ENCODE assay signal across 11 mouse cellular contexts in the genomic region with DNA sequence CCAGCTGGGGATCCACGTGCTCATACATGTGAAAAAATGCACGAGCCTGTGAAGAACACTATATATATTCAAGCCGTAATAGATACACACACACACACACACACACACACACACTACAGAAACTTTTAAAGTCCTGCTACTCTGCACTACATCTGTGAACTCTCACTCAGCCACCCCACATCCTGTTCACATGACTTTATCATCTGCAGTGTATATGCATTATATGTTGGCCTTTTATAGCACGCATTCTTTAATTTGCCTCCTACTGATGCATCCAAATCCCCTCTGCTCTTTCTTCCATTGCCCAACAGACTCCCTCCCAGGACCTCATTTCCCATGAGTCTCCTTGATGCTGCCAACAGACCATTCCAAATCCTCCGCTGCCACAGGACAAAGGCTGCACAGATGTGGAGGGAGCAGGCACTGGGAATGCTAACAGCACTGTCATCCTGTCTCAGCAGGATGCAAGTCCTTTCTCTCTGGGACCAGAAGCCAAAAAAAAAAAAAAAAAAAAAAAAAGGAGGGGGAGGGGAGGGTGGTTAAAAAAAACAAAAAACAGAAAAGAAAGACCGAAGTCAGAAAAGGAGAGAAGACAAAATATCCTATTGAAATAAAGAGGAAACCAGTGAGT. TPM values are rescaled to one million over a fixed set of nuclear protein-coding genes. Genes with fewer than 3 reads are reported as not detected.
A peak's percentile ranks its signal among the peaks of the same experiment; 100 is the strongest.
DNase-seq lines count a peak whose midpoint lies in the region; ATAC-seq and TF ChIP-seq lines count a peak whose summit lies in the region.
"Had no signal": no experiment of that assay in that cellular context is flagged by ENCODE, and none has a peak within 500 bp of the region (broad histone marks: within the 10 kb centered on the region; RNA-seq: fewer than 3 reads in every experiment).

No protein-coding gene starts in this region.

- no peak overlapping the region for H3K9ac ChIP-seq in kidney, postnatal 0 days (ENCODE audit: low read depth, low read length)
- H3K9ac ChIP-seq in embryonic facial prominence, embryonic 12.5 days = no peak overlapping the region
- H3K9ac ChIP-seq in hindbrain, embryonic 16.5 days (ENCODE audit: low read depth, low read length) = no peak overlapping the region
- H3K9ac ChIP-seq in neural tube, embryonic 13.5 days = no peak overlapping the region
- H3K9ac ChIP-seq: lung, embryonic 15.5 days; stomach, embryonic 15.5 days had no signal

- 53% methylated on average over 6 of the region's 6 CpGs for WGBS in kidney, postnatal 0 days
- 35% methylated on average over 6 of the region's 6 CpGs for WGBS in embryonic facial prominence, embryonic 12.5 days
- WGBS in hindbrain, embryonic 16.5 days = 16% methylated on average over 6 of the region's 6 CpGs
- WGBS in neural tube, embryonic 13.5 days = 12% methylated on average over 6 of the region's 6 CpGs

- ATAC-seq in kidney, postnatal 0 days (replicated peaks; ENCODE audit: low FRiP score, low read depth) = no peak
- ATAC-seq in embryonic facial prominence, embryonic 12.5 days (ENCODE audit: insufficient number of reproducible peaks, insufficient read depth, low FRiP score, low TSS enrichment) = no peak
- ATAC-seq in hindbrain, embryonic 16.5 days = peak; percentile 77
- peak; percentile 85 for ATAC-seq in neural tube, embryonic 13.5 days (ENCODE audit: low read depth)
- ATAC-seq: inflammation-experienced regulatory T-cells, adult 6 months had no signal

- H3K9me3 ChIP-seq in kidney, postnatal 0 days (replicated peaks; ENCODE audit: low read length) = no peaks in the 10 kb centered on the region
- no peaks in the 10 kb centered on the region for H3K9me3 ChIP-seq in embryonic facial prominence, embryonic 12.5 days
- H3K9me3 ChIP-seq in hindbrain, embryonic 16.5 days (ENCODE audit: control insufficient read depth, low read length) = no peaks in the 10 kb centered on the region
- H3K9me3 ChIP-seq in neural tube, embryonic 13.5 days = no peaks in the 10 kb centered on the region
- H3K9me3 ChIP-seq: lung, embryonic 15.5 days; stomach, embryonic 15.5 days had no signal

- H3K4me3 ChIP-seq in kidney, postnatal 0 days (replicated peaks; ENCODE audit: low read depth, low read length) = no peak overlapping the region
- H3K4me3 ChIP-seq in embryonic facial prominence, embryonic 12.5 days = no peak overlapping the region
- H3K4me3 ChIP-seq in hindbrain, embryonic 16.5 days (ENCODE audit: low read length) = no peak overlapping the region
- no peak overlapping the region for H3K4me3 ChIP-seq in neural tube, embryonic 13.5 days
- H3K4me3 ChIP-seq: lung, embryonic 15.5 days; stomach, embryonic 15.5 days had no signal

- no peaks in the 10 kb centered on the region for H3K27me3 ChIP-seq in kidney, postnatal 0 days (ENCODE audit: insufficient read depth, low read length)
- no peaks in the 10 kb centered on the region for H3K27me3 ChIP-seq in embryonic facial prominence, embryonic 12.5 days
- no peaks in the 10 kb centered on the region for H3K27me3 ChIP-seq in hindbrain, embryonic 16.5 days (replicated peaks; ENCODE audit: control insufficient read depth, insufficient read depth, low read length)
- no peaks in the 10 kb centered on the region for H3K27me3 ChIP-seq in neural tube, embryonic 13.5 days
- H3K27me3 ChIP-seq: lung, embryonic 15.5 days; stomach, embryonic 15.5 days had no signal

- H3K36me3 ChIP-seq in kidney, postnatal 0 days (ENCODE audit: insufficient read depth, low read length) = no peaks in the 10 kb centered on the region
- no peaks in the 10 kb centered on the region for H3K36me3 ChIP-seq in embryonic facial prominence, embryonic 12.5 days
- H3K36me3 ChIP-seq in hindbrain, embryonic 16.5 days (ENCODE audit: control insufficient read depth, insufficient read depth, low read length) = no peaks in the 10 kb centered on the region
- H3K36me3 ChIP-seq in neural tube, embryonic 13.5 days = no peaks in the 10 kb centered on the region
- H3K36me3 ChIP-seq: lung, embryonic 15.5 days; stomach, embryonic 15.5 days had no signal

- TF ChIP-seq CTCF in kidney, postnatal 0 days (IDR thresholded peaks at IDR 0.05; ENCODE audit: low read depth) = no peak

- no peaks in the 10 kb centered on the region for H3K4me1 ChIP-seq in kidney, postnatal 0 days (replicated peaks; ENCODE audit: insufficient read depth, low read length)
- peaks cover 6% of the 10 kb centered on the region; the same call in 1 of the 2 replicates for H3K4me1 ChIP-seq in embryonic facial prominence, embryonic 12.5 days
- no peaks in the 10 kb centered on the region for H3K4me1 ChIP-seq in hindbrain, embryonic 16.5 days (ENCODE audit: control insufficient read depth, insufficient read depth, low read depth, low read length)
- H3K4me1 ChIP-seq in neural tube, embryonic 13.5 days (replicated peaks) = peaks cover 23% of the 10 kb centered on the region
- H3K4me1 ChIP-seq: lung, embryonic 15.5 days; stomach, embryonic 15.5 days had no signal

- peak overlapping the region; percentile 13; the same call in 1 of the 2 replicates for H3K27ac ChIP-seq in kidney, postnatal 0 days
- H3K27ac ChIP-seq in embryonic facial prominence, embryonic 12.5 days = peak overlapping the region; percentile 17; the same call in 1 of the 2 replicates
- no peak overlapping the region; the same call in 1 of the 2 replicates for H3K27ac ChIP-seq in hindbrain, embryonic 16.5 days (ENCODE audit: low read depth, low read length)
- peak overlapping the region; percentile 71 for H3K27ac ChIP-seq in neural tube, embryonic 13.5 days (replicated peaks)
- H3K27ac ChIP-seq: lung, embryonic 15.5 days; stomach, embryonic 15.5 days had no signal

- H3K4me2 ChIP-seq in kidney, postnatal 0 days (ENCODE audit: low read length) = no peak overlapping the region
- no peak overlapping the region for H3K4me2 ChIP-seq in embryonic facial prominence, embryonic 12.5 days (replicated peaks)
- H3K4me2 ChIP-seq in hindbrain, embryonic 16.5 days (ENCODE audit: low read length) = no peak overlapping the region
- H3K4me2 ChIP-seq in neural tube, embryonic 13.5 days = no peak overlapping the region
- H3K4me2 ChIP-seq: lung, embryonic 15.5 days; stomach, embryonic 15.5 days had no signal

- DNase-seq in kidney, postnatal 0 days (ENCODE audit: low spot score) = peak; percentile 10
- DNase-seq in kidney, postnatal 14 days = no peak
- no peak for DNase-seq in yolk sac, embryonic 10.5 days (ENCODE audit: low spot score)
- no peak for DNase-seq in kidney, adult 11 months
- DNase-seq in kidney, postnatal 36 days = no peak

RNA-seq across cellular contexts. Expression of gene Ptn, which starts 47.7 kb away (rescaled TPM):
- 449 and 471 TPM in 2 replicates for polyA plus RNA-seq in kidney, postnatal 0 days (2015; fragmentation: Nextera tagmentation; extraction: Ambion mirVana)
- polyA plus RNA-seq in embryonic facial prominence, embryonic 12.5 days (2016; fragmentation: Nextera tagmentation; extraction: Ambion mirVana) = 678 and 730 TPM in 2 replicates
- 800 and 988 TPM in 2 replicates for polyA plus RNA-seq in hindbrain, embryonic 16.5 days (2015; fragmentation: Nextera tagmentation; extraction: Ambion mirVana)
- 622 and 732 TPM in 2 replicates for polyA plus RNA-seq in neural tube, embryonic 13.5 days (2015; fragmentation: Nextera tagmentation; extraction: Ambion mirVana)

Comparison
In these comparisons a context has a peak if more than half of its experiments do, and no peak if none do; other contexts are left out.
1. ATAC-seq: peak in hindbrain, embryonic 16.5 days (single experiment) and neural tube, embryonic 13.5 days (single experiment); none in kidney, postnatal 0 days (single experiment) and embryonic facial prominence, embryonic 12.5 days (single experiment).